Mouse (Mus musculus) cerebral cortex, adult 2 months (tissue): Measurements from ENCODE around the gene Cers3.

Experiments used
- WGBS: fragments of 180-500 bp; shearing (Covaris S2); methylation state at CpG from one replicate; pipeline ENCODE4 v1.1.7; 2018; 5-methylcytosine and 5-hydroxymethylcytosine counted together

Cers3 gene

DNA sequence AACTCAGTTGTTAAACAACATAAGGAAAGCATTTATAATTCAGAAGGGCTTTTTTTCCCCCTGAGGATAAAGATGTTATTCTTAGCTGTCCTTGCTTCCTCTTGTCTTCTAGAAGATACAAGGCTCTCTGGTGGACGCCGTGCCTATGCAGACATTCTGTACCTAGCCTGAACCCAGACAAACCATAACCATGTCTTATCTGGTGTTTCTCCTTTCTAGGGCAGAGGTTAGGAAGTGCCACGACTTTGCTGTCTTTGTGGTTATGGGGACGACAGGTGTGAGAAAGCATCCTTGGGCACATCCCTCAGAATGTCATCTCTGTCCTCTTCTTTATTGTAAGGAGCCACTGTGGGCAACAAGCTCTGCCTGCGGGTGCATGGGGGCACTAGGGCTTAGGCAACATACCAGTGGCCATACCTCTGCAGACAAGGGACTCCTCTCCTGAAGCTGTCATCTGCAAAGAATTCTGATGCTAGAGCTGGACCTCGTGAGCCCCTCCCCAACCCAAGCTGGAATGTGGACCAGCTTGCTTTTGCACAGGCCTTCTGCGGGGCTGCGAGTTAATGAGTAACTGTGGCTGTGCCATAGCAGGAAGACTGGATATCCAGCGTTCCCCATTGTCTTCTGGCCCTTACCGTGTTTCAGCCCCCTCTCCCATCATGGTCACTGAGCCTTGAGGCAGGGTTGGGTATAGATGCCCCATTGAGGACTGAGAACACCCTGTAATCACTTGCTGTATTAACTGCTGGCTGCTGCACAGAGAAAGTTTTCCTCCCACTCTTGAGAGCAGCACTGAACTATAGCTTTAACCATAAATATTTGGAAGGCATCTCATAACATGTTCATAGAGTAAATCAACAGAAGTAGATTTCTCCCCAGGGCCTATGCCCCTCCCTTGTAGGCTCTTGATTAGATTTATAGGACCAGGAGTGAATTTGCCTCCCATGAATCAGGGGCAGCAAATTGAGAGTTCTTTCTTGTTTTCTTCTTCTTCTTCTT, 36.9 kb downstream of the Cers3 start:
- 69% methylated on average over 10 of the region's 10 CpGs for WGBS

DNA sequence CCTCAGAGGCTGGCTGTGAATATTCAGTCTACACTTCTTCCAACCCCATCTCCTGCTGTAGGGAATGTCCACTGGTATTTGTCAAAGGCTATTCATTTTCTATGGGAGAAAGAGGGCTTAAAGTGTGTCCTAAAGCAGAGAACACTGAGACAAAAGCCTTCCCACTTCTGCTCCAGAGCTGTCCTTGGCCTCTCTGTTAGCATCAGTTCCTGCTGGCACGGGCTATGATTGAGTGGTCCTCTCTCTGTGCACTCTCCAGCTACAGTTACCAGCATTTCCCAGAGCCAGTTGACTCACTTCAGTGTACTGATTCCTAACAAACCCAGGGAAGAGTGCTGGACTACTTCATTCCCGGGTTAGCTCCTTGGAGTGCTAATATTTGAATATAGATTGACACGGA, 43.2 kb downstream of the Cers3 start:
- 83% methylated on average over 3 of the region's 3 CpGs for WGBS

DNA sequence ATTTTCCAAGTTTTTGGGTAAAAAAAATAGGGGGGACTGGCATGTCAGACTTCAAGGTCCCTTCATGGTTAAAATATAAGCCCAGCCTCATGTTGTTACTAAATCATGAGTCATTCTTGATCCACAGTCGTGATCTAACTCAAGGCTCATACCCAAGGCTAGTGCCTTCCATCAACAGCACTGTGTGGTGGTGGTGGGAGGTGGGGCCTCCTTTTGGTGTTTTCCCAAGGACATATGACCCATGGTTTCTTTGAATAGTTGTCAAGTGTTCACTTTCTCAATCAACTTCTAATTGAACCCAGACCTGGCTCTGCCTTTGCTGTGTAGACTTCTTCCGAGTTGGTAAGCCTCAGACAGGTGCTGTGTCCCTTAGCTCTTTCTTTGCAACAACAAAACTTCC, 44.5 kb downstream of the Cers3 start:
- WGBS: 89% methylated on average over 2 of the region's 2 CpGs

GRCm38 (mm10) chr7:66789860-66790748, 46.8 kb downstream of the Cers3 start:
- WGBS: 46% methylated on average over 8 of the region's 8 CpGs

DNA sequence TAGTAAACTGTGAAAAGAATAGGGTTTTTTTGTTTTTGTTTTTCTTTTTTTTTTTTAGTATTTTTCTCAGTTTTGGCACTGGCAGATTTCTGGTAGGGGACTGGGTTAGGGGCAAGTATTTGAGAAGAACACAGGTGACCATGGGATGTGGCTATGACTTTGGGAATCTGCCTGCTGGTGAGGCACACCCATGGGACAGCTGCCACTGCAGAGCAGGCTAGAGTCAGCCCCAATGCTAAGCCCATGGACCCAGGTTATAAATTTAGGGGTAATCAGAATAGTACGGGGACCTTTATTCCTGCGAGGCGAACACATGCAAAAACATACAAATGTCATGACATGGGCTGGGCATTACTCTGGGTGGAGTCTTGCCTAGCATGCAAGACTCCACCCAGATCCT, 47.7 kb downstream of the Cers3 start:
- WGBS: 97% methylated on average over 3 of the region's 3 CpGs

GRCm38 (mm10) chr7:66796909-66797308, 53.6 kb downstream of the Cers3 start:
- 32% methylated on average over 1 of the region's 1 CpGs for WGBS

DNA sequence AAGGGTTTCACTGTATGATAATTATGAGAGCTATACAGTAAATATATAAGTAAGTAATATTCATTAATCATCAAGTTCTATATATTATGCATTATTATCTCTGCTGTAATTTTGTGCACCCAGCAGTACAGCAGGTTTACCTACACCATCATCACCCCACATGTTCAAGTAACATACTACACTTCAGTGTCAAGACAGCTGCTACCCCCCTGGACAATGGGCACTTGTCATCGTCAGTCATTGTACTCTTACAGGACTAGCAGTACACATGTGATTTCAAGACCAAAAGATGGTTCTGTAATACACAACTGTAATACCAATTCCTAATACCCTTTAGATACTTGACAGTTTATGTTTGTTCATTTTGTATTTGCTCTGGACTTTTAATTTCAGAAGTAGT, 54.0 kb downstream of the Cers3 start:
- WGBS: 82% methylated on average over 1 of the region's 1 CpGs

DNA sequence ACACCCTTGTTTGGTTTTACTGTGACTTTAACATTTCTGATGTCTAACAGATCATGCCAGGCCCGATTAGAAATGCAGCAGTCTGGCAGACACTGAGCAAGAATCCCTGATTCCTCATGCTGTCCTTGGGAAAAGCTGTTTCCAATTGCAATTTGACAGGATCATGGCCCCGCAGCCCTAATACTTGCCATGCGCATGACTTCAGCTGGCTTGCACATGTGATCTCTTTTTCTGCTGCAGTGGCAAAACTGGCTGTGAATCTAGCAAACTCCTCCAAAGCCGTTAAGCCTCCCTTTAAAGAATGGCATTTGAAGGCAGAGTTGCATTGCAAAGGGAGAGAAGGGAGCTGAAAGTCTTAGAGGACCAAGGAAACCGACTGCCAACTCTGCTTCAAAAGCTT, 55.5 kb downstream of the Cers3 start:
- WGBS: 45% methylated on average over 5 of the region's 5 CpGs

DNA sequence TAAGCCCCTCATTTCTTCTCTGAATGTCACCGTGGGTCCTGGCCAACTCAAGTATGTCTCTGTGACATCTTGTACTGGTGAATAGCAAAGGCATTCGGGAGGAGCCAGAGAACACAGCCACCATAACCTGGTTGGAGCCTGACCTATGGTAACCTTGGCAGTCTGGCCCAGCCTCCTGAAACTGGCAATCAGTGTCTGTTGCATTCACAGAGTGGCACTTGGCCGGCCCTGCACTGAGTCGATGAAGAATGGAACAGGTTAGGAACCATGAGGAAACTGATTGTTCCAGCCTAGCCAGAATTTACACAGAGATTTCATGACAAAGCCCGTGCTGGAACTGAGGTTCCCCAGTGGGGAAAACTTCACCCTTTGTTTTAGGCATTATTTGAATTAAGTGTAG, 57.5 kb downstream of the Cers3 start:
- 79% methylated on average over 5 of the region's 5 CpGs for WGBS

GRCm38 (mm10) chr7:66803798-66804197, 60.5 kb downstream of the Cers3 start:
- 33% methylated on average over 5 of the region's 5 CpGs for WGBS

- 60% methylated on average over 3 of the region's 3 CpGs for WGBS
Observed at GRCm38 (mm10) chr7:66806801-66807200, 63.5 kb downstream of the Cers3 start.

DNA sequence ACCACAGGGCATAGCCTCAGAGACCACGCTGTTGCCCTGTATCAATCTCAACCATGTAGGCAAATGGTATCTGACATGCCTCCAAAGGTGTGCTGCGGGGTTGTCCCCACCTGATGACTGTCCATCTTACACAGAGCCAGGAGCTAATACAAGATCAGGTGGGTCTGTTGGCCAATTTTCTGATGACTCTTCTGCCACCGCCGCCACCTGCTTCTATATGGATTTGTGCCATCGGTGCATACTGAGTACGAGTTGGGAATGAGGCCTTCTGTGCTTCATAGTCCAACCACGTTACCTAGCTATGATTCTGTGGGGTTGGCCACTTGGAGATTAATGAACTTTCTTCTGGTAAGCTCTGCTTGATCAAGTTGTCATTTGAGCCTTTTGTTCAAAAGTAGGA, 67.1 kb downstream of the Cers3 start:
- WGBS: 96% methylated on average over 7 of the region's 7 CpGs

GRCm38 (mm10) chr7:66811294-66811693, 68.0 kb downstream of the Cers3 start:
- 85% methylated on average over 1 of the region's 1 CpGs for WGBS

- 87% methylated on average over 4 of the region's 4 CpGs for WGBS
Observed at GRCm38 (mm10) chr7:66812289-66812688, 69.0 kb downstream of the Cers3 start.

DNA sequence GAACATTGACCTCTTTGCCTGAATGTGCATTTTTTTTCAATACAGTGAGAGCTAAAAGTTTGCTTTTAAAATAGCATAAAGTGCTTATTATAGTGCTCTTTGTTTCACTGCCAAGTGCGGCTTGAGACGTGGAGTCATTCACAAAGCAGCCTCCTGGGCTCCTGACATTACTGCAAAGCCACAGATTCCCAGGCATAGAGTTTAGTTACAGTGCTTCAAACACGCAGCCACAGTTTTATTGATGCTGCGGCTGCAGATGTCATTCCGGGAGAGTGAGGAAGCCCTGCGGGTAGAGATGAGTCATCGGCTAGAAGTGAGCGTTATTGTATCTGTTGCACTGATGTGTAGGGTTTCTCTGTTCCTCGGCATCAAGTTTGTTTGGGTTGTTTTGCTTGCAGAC, 69.4 kb downstream of the Cers3 start:
- WGBS: 15% methylated on average over 9 of the region's 9 CpGs

- 89% methylated on average over 1 of the region's 1 CpGs for WGBS
Observed at GRCm38 (mm10) chr7:66813172-66813571, 69.9 kb downstream of the Cers3 start.

GRCm38 (mm10) chr7:66815526-66815925, 72.2 kb downstream of the Cers3 start:
- 87% methylated on average over 6 of the region's 6 CpGs for WGBS

DNA sequence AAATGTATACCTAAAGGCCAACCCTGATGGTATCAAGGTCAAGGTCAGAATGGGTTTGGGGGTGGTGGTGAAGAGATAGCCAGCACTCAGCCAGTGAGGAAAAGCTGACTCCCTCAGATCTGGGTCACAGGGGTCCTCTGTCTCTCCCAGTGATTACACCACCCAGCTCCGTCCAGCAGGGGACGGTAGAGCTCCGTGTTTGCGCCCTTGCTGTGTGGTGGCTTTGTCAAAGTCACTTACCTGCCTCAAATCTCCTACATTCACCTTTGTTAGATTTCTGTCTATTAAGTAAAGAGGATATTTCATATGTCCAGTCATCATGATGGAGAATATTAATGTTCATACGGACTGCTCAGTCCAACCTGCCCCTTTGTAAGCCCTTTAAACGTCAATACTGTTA, 76.7 kb downstream of the Cers3 start:
- WGBS: 43% methylated on average over 6 of the region's 6 CpGs

DNA sequence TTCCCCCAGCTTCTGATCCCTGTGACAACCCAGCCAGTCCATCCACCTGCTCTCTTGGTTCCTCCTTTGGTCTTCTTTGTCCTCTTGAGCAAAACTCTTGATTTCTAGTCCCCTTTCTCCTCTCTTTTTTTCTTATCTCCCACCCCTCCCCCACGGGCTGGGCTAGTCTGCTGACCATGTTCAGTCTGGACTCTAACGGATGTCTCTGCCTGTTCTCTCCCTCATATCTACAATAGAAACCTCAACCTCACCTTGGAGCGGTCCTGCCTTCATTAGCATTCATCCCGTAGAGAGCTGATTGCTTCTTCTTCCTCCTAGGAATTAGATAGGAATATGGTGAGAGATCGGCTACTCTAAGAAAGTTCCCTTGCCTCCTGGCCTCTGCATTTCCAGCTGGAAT, 87.5 kb downstream of the Cers3 start:
- WGBS: 66% methylated on average over 5 of the region's 5 CpGs

GRCm38 (mm10) chr7:66831295-66831694, 88.0 kb downstream of the Cers3 start:
- WGBS: 16% methylated on average over 5 of the region's 5 CpGs

DNA sequence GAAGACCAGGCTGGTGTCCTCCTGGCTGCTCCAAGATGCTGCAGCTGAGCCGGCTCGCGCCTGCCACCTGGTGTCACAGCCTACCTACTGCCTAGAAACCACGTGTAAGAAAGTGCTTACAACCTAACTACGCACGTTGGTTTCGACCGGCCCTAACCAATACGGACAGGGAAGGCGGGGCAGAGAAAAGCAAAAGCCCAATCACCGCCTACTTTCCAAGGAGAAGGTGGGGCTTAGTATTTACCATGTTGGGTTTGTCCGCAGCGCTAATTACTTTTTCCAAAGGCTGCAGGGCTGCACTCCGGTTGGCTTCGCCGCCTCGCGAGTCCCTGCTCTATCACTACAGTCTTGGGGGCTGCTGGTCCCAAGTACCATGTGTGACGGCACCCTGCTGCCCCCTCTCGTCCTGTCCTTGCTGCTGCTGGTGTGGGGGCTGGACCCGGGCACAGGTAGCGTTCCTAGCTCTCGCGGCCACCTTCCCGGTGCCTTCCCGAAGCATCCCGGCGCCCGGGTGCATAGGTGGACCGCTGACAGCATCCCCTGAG, 96.2 kb downstream of the Cers3 start, which contains the start of gene Adamts17:
Gene Adamts17 (plus strand): TSS at position 273 of the 545 bp plus-strand sequence.
- under 1% methylated on average over 30 of the region's 30 CpGs for WGBS
